Mouse (Mus musculus) spleen, adult 18-20 months (tissue): ENCODE measurements around the gene Gm21972.
A peak's percentile ranks its signal among the peaks of the same experiment; 100 is the strongest.

ENCODE experiments used
- DNase-seq, 2 experiments: peaks; one replicate each; pipeline ENCODE4 v3.0.0; 2022; ENCODE audit warnings: mixed read lengths in 2 of 2

Gm21972 gene

GRCm38 (mm10) chr1:86133337-86133736 is at the start of gene Gm21972:
TSS of gene Gm21972 (plus strand) at chr1:86133637.
- no peak for DNase-seq

- no peak for DNase-seq
These were observed 39.0 kb upstream of the Gm21972 start for GRCm38 (mm10) chr1:86094413-86094812.

- DNase-seq: no peak
These were observed 28.4 kb upstream of the Gm21972 start for GRCm38 (mm10) chr1:86105054-86105453.

- DNase-seq: no peak
These were observed 21.7 kb upstream of the Gm21972 start, which contains the start of gene Htr2b for GRCm38 (mm10) chr1:86111779-86112178. TSS of gene Htr2b (minus strand) at chr1:86111970.

GRCm38 (mm10) chr1:86114141-86114540 is 19.3 kb upstream of the Gm21972 start:
- DNase-seq: no peak

GRCm38 (mm10) chr1:86119549-86119948 is 13.9 kb upstream of the Gm21972 start:
- no peak for DNase-seq

GRCm38 (mm10) chr1:86126036-86126435 is 7.4 kb upstream of the Gm21972 start:
- DNase-seq: no peak

GRCm38 (mm10) chr1:86135315-86135714 is 1.9 kb downstream of the Gm21972 start:
- DNase-seq: no peak

- DNase-seq: no peak
These were observed 7.6 kb downstream of the Gm21972 start for GRCm38 (mm10) chr1:86141081-86141480.

GRCm38 (mm10) chr1:86143165-86143564 is 9.7 kb downstream of the Gm21972 start:
- no peak for DNase-seq

- DNase-seq: peak; percentile 24 to 29
These were observed 10.8 kb downstream of the Gm21972 start for GRCm38 (mm10) chr1:86144001-86144944.

GRCm38 (mm10) chr1:86146293-86146692 is 12.9 kb downstream of the Gm21972 start:
- DNase-seq: no peak

GRCm38 (mm10) chr1:86147557-86147956 is 14.1 kb downstream of the Gm21972 start:
- DNase-seq: no peak

GRCm38 (mm10) chr1:86148161-86148560 is 14.7 kb downstream of the Gm21972 start:
- DNase-seq: no peak

GRCm38 (mm10) chr1:86150929-86151328 is 17.5 kb downstream of the Gm21972 start:
- no peak for DNase-seq

- no peak for DNase-seq
These were observed 17.9 kb downstream of the Gm21972 start for GRCm38 (mm10) chr1:86151376-86151775.

GRCm38 (mm10) chr1:86152618-86153017 is 19.2 kb downstream of the Gm21972 start:
- DNase-seq: no peak

- DNase-seq: peak; percentile 87 to 91
These were observed 20.8 kb downstream of the Gm21972 start, which contains the start of gene Armc9 for GRCm38 (mm10) chr1:86154133-86154823. TSS of gene Armc9 (plus strand) at chr1:86154780.

- no peak for DNase-seq
These were observed 21.4 kb downstream of the Gm21972 start for GRCm38 (mm10) chr1:86154824-86155164.

- no peak for DNase-seq
These were observed 22.6 kb downstream of the Gm21972 start for GRCm38 (mm10) chr1:86156075-86156474.

- DNase-seq: no peak
These were observed 23.2 kb downstream of the Gm21972 start for GRCm38 (mm10) chr1:86156595-86156994.

- DNase-seq: no peak
These were observed 26.6 kb downstream of the Gm21972 start for GRCm38 (mm10) chr1:86160059-86160458.

- no peak for DNase-seq
These were observed 27.0 kb downstream of the Gm21972 start for GRCm38 (mm10) chr1:86160479-86160878.

GRCm38 (mm10) chr1:86161061-86161460 is 27.6 kb downstream of the Gm21972 start:
- no peak for DNase-seq
